Mouse (Mus musculus): ENCODE data around the gene Pcdh10. TPM values are rescaled to one million over a fixed set of nuclear protein-coding genes. Genes with fewer than 3 reads are reported as not detected.

Pcdh10 gene
- polyA plus RNA-seq, 1 experiment from 2014 or later: 0.04 TPM

DNA sequence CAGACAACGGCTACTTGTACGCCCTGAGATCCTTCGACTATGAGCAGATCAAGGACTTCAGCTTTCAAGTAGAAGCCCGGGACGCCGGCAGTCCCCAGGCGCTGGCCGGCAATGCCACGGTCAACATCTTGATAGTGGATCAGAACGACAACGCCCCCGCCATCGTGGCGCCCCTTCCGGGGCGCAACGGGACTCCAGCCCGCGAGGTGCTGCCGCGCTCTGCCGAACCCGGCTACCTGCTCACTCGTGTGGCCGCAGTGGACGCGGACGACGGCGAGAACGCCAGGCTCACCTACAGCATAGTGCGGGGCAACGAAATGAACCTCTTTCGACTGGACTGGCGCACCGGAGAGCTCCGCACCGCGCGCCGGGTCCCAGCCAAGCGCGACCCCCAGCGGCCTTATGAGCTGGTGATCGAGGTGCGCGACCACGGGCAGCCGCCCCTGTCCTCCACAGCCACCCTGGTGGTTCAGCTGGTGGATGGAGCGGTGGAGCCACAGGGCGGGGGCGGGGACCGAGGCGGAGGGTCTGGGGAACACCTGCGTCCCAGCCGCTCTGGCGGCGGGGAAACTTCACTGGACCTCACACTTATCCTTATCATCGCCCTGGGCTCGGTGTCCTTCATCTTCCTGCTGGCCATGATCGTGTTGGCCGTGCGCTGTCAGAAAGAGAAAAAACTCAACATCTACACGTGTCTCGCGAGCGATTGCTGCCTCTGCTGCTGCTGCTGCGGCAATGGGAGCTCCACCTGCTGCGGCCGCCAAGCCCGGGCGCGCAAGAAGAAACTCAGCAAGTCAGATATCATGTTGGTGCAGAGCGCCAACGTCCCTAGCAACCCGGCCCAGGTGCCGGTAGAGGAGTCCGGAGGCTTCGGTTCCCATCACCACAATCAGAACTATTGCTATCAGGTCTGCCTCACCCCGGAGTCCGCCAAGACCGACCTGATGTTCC lies 2.9 kb downstream of the Pcdh10 start:
- Histone ChIP-seq H3K27ac (ENCODE audit: low read length) (no peak overlapping the region), H3K9ac (ENCODE audit: low read length) (no peak overlapping the region), H3K9me3 (replicated peaks; ENCODE audit: control insufficient read depth, low read length) (no peaks in the 10 kb centered on the region), H3K4me2 (ENCODE audit: low read depth, low read length) (peak overlapping the region; percentile 100), H3K4me3 (ENCODE audit: low read length) (peak overlapping the region; percentile 66), H3K27me3 (ENCODE audit: control insufficient read depth, insufficient read depth, low read length) (peaks cover 41% of the 10 kb centered on the region), H3K36me3 (ENCODE audit: control insufficient read depth, insufficient read depth) (no peaks in the 10 kb centered on the region), H3K4me1 (ENCODE audit: control insufficient read depth, insufficient read depth, low read length) (peaks cover 28% of the 10 kb centered on the region)
- 2% methylated on average over 81 of the region's 82 CpGs for WGBS
- ATAC-seq (replicated peaks; ENCODE audit: extremely low read depth, insufficient read depth, low FRiP score): no peak

DNA sequence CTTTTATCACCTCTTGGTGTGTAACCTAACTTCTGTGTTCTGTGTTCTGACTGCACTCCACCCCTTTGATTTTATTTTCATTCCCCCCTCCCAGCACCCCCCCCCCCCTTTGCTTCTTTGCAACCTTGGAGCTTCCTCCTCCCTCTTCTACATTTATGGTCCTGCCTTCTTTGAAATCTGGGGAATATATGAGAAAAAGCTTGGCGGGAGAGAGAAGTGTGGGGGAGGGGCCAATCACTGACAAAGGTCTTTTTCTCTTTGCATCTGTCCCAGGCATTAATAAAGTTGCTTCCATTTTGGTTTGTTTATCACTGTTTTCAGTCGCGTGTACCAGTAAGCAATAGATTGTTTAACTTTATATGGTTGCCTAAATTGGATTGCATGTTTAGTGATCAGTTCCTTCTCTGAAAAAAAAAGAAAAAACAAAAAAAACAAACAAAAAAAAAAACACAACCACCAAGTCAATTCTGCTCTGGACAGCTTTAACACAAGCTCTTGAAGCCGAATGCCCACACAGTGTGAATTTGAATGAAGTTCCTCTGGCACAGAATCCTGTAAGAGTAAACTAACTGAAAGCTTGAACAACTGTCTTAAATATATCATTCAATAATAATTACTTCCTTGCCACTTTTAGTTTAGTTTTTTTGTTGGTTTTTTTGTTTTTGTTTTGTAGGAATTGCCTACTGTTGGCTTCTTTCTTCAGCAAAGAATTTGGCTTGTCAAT lies 4.0 kb downstream of the Pcdh10 start:
- H3K27me3 ChIP-seq (ENCODE audit: control insufficient read depth, insufficient read depth, low read length): peaks cover 41% of the 10 kb centered on the region
- no peak overlapping the region for H3K4me2 ChIP-seq (ENCODE audit: low read depth, low read length)
- ATAC-seq (replicated peaks; ENCODE audit: extremely low read depth, insufficient read depth, low FRiP score): no peak
- H3K36me3 ChIP-seq (ENCODE audit: control insufficient read depth, insufficient read depth): no peaks in the 10 kb centered on the region
- H3K9me3 ChIP-seq (replicated peaks; ENCODE audit: control insufficient read depth, low read length): no peaks in the 10 kb centered on the region
- H3K27ac ChIP-seq (ENCODE audit: low read length): no peak overlapping the region
- no peak overlapping the region for H3K9ac ChIP-seq (ENCODE audit: low read length)
- no peak overlapping the region for H3K4me3 ChIP-seq (ENCODE audit: low read length)
- 40% methylated on average over 4 of the region's 4 CpGs for WGBS
- H3K4me1 ChIP-seq (ENCODE audit: control insufficient read depth, insufficient read depth, low read length): peaks cover 28% of the 10 kb centered on the region

DNA sequence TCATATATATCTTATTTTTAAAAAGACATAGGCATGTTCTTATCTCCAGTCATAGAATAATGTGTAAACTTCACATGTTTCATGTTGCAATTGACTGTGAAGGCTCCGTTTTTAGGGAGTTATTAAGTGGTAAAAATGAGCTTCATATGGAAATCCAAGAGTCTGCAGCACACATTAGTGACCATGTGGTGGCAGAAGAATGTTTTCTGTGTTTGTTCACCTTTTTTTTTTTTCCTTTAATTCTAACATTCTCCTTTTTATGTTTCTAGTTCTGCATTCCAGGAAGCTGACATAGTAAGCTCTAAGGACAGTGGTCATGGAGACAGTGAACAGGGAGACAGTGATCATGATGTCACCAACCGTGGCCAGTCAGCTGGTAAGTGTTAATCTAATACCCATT lies 5.6 kb downstream of the Pcdh10 start:
- no peak overlapping the region for H3K27ac ChIP-seq (ENCODE audit: low read length)
- H3K27me3 ChIP-seq (ENCODE audit: control insufficient read depth, insufficient read depth, low read length): peaks cover 38% of the 10 kb centered on the region
- no peak for ATAC-seq (replicated peaks; ENCODE audit: extremely low read depth, insufficient read depth, low FRiP score)
- peaks cover 24% of the 10 kb centered on the region for H3K4me1 ChIP-seq (ENCODE audit: control insufficient read depth, insufficient read depth, low read length)
- no peak overlapping the region for H3K4me2 ChIP-seq (ENCODE audit: low read depth, low read length)
- no peaks in the 10 kb centered on the region for H3K9me3 ChIP-seq (replicated peaks; ENCODE audit: control insufficient read depth, low read length)
- no peak overlapping the region for H3K9ac ChIP-seq (ENCODE audit: low read length)
- no peaks in the 10 kb centered on the region for H3K36me3 ChIP-seq (ENCODE audit: control insufficient read depth, insufficient read depth)
- H3K4me3 ChIP-seq (ENCODE audit: low read length): no peak overlapping the region
- WGBS: 52% methylated on average over 2 of the region's 2 CpGs

DNA sequence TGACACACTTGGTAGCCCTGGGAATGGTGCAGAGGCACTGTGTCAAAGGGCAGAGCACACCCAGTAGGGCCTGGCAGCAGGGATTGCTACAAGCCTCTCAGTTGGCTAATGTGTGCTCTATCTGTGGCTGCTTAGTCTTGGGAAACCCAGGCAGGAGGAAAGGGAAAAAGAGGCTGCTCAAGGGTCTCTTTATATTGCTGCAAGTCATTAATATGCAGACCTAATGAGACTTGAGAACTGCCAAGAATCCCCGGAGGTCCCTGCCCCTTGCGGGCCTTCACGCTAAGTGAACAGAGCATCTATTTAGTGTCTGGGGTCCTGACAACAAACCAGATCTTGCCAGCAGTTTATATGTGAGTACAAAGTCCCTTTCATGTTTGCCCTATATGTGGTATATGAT lies 6.8 kb downstream of the Pcdh10 start:
- no peak for ATAC-seq (replicated peaks; ENCODE audit: extremely low read depth, insufficient read depth, low FRiP score)
- Histone ChIP-seq H3K27me3 (ENCODE audit: control insufficient read depth, insufficient read depth, low read length) (peaks cover 28% of the 10 kb centered on the region), H3K9me3 (replicated peaks; ENCODE audit: control insufficient read depth, low read length) (no peaks in the 10 kb centered on the region), H3K36me3 (ENCODE audit: control insufficient read depth, insufficient read depth) (no peaks in the 10 kb centered on the region), H3K4me1 (ENCODE audit: control insufficient read depth, insufficient read depth, low read length) (peaks cover 13% of the 10 kb centered on the region), H3K27ac (ENCODE audit: low read length) (no peak overlapping the region), H3K4me3 (ENCODE audit: low read length) (no peak overlapping the region), H3K9ac (ENCODE audit: low read length) (no peak overlapping the region), H3K4me2 (ENCODE audit: low read depth, low read length) (no peak overlapping the region)
- WGBS: 78% methylated on average over 3 of the region's 3 CpGs

DNA sequence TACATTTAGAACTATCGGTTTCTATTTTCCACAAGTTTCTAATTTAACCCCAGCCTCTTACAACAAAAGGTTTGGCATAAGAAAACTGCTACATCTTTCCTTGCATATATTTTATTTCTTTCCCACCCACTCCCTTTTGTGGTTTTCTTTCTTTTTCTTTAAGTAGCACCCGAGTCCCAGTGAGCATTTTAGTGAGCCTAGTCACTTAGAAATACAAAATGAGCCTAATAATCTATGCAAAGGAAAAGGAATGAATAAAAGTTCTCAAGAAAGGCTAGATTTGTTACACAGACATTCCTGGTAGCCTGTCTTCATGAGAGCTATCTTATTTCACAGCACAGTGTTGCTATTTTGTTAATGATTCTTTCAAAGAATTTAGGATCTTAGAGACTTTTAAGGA lies 7.3 kb downstream of the Pcdh10 start:
- H3K27ac ChIP-seq (ENCODE audit: low read length): no peak overlapping the region
- H3K27me3 ChIP-seq (ENCODE audit: control insufficient read depth, insufficient read depth, low read length): peaks cover 24% of the 10 kb centered on the region
- H3K9me3 ChIP-seq (replicated peaks; ENCODE audit: control insufficient read depth, low read length): no peaks in the 10 kb centered on the region
- 64% methylated on average over 2 of the region's 2 CpGs for WGBS
- H3K9ac ChIP-seq (ENCODE audit: low read length): no peak overlapping the region
- no peaks in the 10 kb centered on the region for H3K36me3 ChIP-seq (ENCODE audit: control insufficient read depth, insufficient read depth)
- peaks cover 9% of the 10 kb centered on the region for H3K4me1 ChIP-seq (ENCODE audit: control insufficient read depth, insufficient read depth, low read length)
- no peak overlapping the region for H3K4me3 ChIP-seq (ENCODE audit: low read length)
- H3K4me2 ChIP-seq (ENCODE audit: low read depth, low read length): no peak overlapping the region
- ATAC-seq (replicated peaks; ENCODE audit: extremely low read depth, insufficient read depth, low FRiP score): no peak

DNA sequence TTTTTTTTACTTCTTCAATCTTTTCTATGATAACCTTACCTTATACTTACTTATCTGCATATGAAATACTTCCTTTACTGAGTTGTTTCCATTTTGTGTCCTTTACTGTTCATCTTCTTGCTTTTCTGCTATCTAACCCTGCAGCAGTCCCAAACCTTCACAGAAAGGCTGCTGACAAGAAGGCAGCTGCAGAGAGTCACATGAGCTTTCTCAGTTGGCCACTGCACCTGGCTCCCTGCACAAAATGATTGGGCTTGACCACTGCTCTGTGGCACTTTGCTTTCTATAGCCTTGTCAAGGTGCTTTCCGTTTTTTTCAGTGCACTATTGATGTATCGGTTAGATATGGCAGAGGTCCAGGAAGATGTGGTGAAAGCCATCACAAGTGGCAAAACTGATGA lies 8.3 kb downstream of the Pcdh10 start:
- no peak overlapping the region for H3K4me2 ChIP-seq (ENCODE audit: low read depth, low read length)
- no peak overlapping the region for H3K27ac ChIP-seq (ENCODE audit: low read length)
- no peaks in the 10 kb centered on the region for H3K36me3 ChIP-seq (ENCODE audit: control insufficient read depth, insufficient read depth)
- no peak overlapping the region for H3K4me3 ChIP-seq (ENCODE audit: low read length)
- no peak overlapping the region for H3K9ac ChIP-seq (ENCODE audit: low read length)
- 64% methylated on average over 2 of the region's 2 CpGs for WGBS
- ATAC-seq (replicated peaks; ENCODE audit: extremely low read depth, insufficient read depth, low FRiP score): no peak
- H3K27me3 ChIP-seq (ENCODE audit: control insufficient read depth, insufficient read depth, low read length): peaks cover 13% of the 10 kb centered on the region
- peaks cover under 1% of the 10 kb centered on the region; the same call in 1 of the 2 replicates for H3K4me1 ChIP-seq (ENCODE audit: control insufficient read depth, insufficient read depth, low read length)
- H3K9me3 ChIP-seq (replicated peaks; ENCODE audit: control insufficient read depth, low read length): no peaks in the 10 kb centered on the region

DNA sequence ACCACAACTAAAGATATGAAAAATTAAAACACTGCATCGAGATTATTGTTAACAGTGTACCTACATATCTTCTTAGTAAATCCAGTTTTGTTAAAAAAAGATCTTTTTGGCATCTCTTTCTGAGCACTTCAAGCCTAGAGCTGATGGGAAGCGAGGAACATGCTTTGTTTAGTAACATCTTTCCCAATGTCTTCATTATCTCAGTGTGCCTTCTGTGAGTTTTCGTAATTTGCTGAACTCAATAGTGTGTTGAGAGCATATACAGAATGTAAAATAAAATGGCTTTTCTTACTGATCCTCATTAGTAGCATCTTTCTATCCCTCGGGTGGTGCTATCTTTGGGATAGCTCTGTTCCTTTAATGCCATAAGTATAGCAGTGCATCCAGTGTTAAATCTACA lies 18.9 kb downstream of the Pcdh10 start:
- H3K27ac ChIP-seq (ENCODE audit: low read length): no peak overlapping the region
- ATAC-seq (replicated peaks; ENCODE audit: extremely low read depth, insufficient read depth, low FRiP score): no peak
- no peaks in the 10 kb centered on the region for H3K27me3 ChIP-seq (ENCODE audit: control insufficient read depth, insufficient read depth, low read length)
- H3K9ac ChIP-seq (ENCODE audit: low read length): no peak overlapping the region
- H3K4me2 ChIP-seq (ENCODE audit: low read depth, low read length): no peak overlapping the region
- no peak overlapping the region for H3K4me3 ChIP-seq (ENCODE audit: low read length)
- WGBS: 75% methylated on average over 4 of the region's 4 CpGs
- H3K36me3 ChIP-seq (ENCODE audit: control insufficient read depth, insufficient read depth): no peaks in the 10 kb centered on the region
- H3K4me1 ChIP-seq (ENCODE audit: control insufficient read depth, insufficient read depth, low read length): no peaks in the 10 kb centered on the region
- no peaks in the 10 kb centered on the region for H3K9me3 ChIP-seq (replicated peaks; ENCODE audit: control insufficient read depth, low read length)

DNA sequence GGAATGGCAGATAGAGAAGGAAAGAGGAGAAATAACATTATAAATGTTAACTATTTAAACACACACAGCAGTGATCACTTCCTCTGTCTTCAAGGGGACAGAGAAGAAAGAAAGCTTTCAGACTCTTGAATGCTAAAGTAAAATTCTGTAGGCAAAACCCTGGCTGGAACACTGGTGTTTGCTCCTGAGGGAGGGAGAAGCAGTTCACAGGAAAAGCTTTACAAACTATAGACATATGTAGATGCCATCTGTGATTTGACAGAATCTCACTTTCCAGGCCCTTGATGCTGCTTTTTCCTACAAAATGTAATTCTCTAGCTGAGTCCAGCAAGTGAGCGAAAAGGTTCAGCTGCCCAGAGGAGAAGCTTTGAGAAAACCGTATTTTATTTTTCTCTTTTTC lies 25.0 kb downstream of the Pcdh10 start:
- no peaks in the 10 kb centered on the region for H3K9me3 ChIP-seq (replicated peaks; ENCODE audit: control insufficient read depth, low read length)
- no peaks in the 10 kb centered on the region for H3K4me1 ChIP-seq (ENCODE audit: control insufficient read depth, insufficient read depth, low read length)
- no peak overlapping the region for H3K9ac ChIP-seq (ENCODE audit: low read length)
- H3K27me3 ChIP-seq (ENCODE audit: control insufficient read depth, insufficient read depth, low read length): no peaks in the 10 kb centered on the region
- ATAC-seq (replicated peaks; ENCODE audit: extremely low read depth, insufficient read depth, low FRiP score): no peak
- no peak overlapping the region for H3K27ac ChIP-seq (ENCODE audit: low read length)
- H3K4me2 ChIP-seq (ENCODE audit: low read depth, low read length): no peak overlapping the region
- no peaks in the 10 kb centered on the region for H3K36me3 ChIP-seq (ENCODE audit: control insufficient read depth, insufficient read depth)
- WGBS: 84% methylated on average over 2 of the region's 2 CpGs
- H3K4me3 ChIP-seq (ENCODE audit: low read length): no peak overlapping the region

DNA sequence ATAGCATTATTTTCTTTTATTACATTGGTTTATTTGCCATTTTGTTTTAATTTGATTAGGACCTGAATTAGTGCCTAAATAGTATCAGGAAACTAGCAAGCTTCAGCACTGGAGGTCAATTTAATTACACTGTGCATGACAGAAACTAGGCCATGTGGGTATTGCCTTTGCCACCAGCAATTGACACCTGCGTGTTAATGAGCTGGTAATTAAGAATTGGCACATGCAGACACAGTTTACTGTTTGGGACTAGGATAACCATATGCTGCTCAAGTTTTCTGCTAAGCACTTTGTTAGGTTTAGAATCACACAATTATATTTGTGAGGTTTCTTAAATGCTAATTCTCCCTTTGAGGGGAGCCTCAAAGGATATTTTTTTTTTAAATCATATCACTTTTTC lies 53.5 kb downstream of the Pcdh10 start:
- Histone ChIP-seq H3K9ac (ENCODE audit: low read length) (no peak overlapping the region), H3K4me3 (ENCODE audit: low read length) (no peak overlapping the region), H3K9me3 (replicated peaks; ENCODE audit: control insufficient read depth, low read length) (no peaks in the 10 kb centered on the region), H3K27me3 (ENCODE audit: control insufficient read depth, insufficient read depth, low read length) (no peaks in the 10 kb centered on the region), H3K4me1 (ENCODE audit: control insufficient read depth, insufficient read depth, low read length) (no peaks in the 10 kb centered on the region), H3K36me3 (ENCODE audit: control insufficient read depth, insufficient read depth) (no peaks in the 10 kb centered on the region), H3K4me2 (ENCODE audit: low read depth, low read length) (no peak overlapping the region), H3K27ac (ENCODE audit: low read length) (no peak overlapping the region)
- WGBS: 65% methylated on average over 1 of the region's 1 CpGs
- ATAC-seq (replicated peaks; ENCODE audit: extremely low read depth, insufficient read depth, low FRiP score): no peak

Data from heart, embryonic 16.5 days (tissue).